Mouse (Mus musculus): ENCODE measurements around the gene Ocel1. TPM values are rescaled to one million over a fixed set of nuclear protein-coding genes. Genes with fewer than 3 reads are reported as not detected.

The Ocel1 gene
- polyA plus RNA-seq, 1 experiment from 2014 or later, result 4.3 TPM

- no peak for DNase-seq (ENCODE audit: low spot score)
- H3K9me3 ChIP-seq (replicated peaks), result no peaks in the 10 kb centered on the region
- 57% methylated on average over 11 of the region's 11 CpGs for WGBS
Observed at GRCm38 (mm10) chr8:71411535-71412273, 40.6 kb downstream of the Ocel1 start.

GRCm38 (mm10) chr8:71422121-71422520 lies 51.0 kb downstream of the Ocel1 start:
- H3K4me3 ChIP-seq, result no peak overlapping the region
- H3K27me3 ChIP-seq (ENCODE audit: low read depth, poor library complexity, severe bottlenecking), result no peaks in the 10 kb centered on the region
- no peak for DNase-seq (ENCODE audit: low spot score)
- no peaks in the 10 kb centered on the region for H3K36me3 ChIP-seq
- no peak overlapping the region for H3K27ac ChIP-seq
- H3K4me1 ChIP-seq, result no peaks in the 10 kb centered on the region
- no peaks in the 10 kb centered on the region for H3K9me3 ChIP-seq (replicated peaks)

More at GRCm38 (mm10) chr8:71411535-71412273, 40.6 kb downstream of the Ocel1 start:
- no peak overlapping the region for H3K27ac ChIP-seq
- H3K36me3 ChIP-seq, result peaks cover 31% of the 10 kb centered on the region
- peaks cover 20% of the 10 kb centered on the region for H3K4me1 ChIP-seq
- H3K27me3 ChIP-seq (ENCODE audit: low read depth, poor library complexity, severe bottlenecking), result no peaks in the 10 kb centered on the region
- H3K4me3 ChIP-seq, result no peak overlapping the region

Other genes with a start within 250 kb of the Ocel1 start
- gene Myo9b, start 98.6 kb upstream of the Ocel1 start, polyA plus RNA-seq (2016; fragmentation: Nextera tagmentation; extraction: Ambion mirVana), result 29.3 and 35.4 TPM in 2 replicates
- 69.3 and 70.7 TPM in 2 replicates for gene Haus8, start 98.4 kb upstream of the Ocel1 start, polyA plus RNA-seq (2016; fragmentation: Nextera tagmentation; extraction: Ambion mirVana)
- 92.4 and 95.0 TPM in 2 replicates for gene Use1, start 4.5 kb upstream of the Ocel1 start, polyA plus RNA-seq (2016; fragmentation: Nextera tagmentation; extraction: Ambion mirVana)
- 77.4 and 87.2 TPM in 2 replicates for gene Nr2f6, start 10.7 kb downstream of the Ocel1 start, polyA plus RNA-seq (2016; fragmentation: Nextera tagmentation; extraction: Ambion mirVana)
- 6.6 and 6.9 TPM in 2 replicates for gene Ushbp1, start 24.5 kb downstream of the Ocel1 start, polyA plus RNA-seq (2016; fragmentation: Nextera tagmentation; extraction: Ambion mirVana)
- gene Babam1, start 25.6 kb downstream of the Ocel1 start, polyA plus RNA-seq (2016; fragmentation: Nextera tagmentation; extraction: Ambion mirVana), result 123 and 131 TPM in 2 replicates
- 34.2 and 38.4 TPM in 2 replicates for gene Ankle1, start 34.7 kb downstream of the Ocel1 start, polyA plus RNA-seq (2016; fragmentation: Nextera tagmentation; extraction: Ambion mirVana)
- gene Abhd8, start 92.4 kb downstream of the Ocel1 start, polyA plus RNA-seq (2016; fragmentation: Nextera tagmentation; extraction: Ambion mirVana), result 61.5 and 75.1 TPM in 2 replicates
- 231 and 263 TPM in 2 replicates for gene Mrpl34, start 93.7 kb downstream of the Ocel1 start, polyA plus RNA-seq (2016; fragmentation: Nextera tagmentation; extraction: Ambion mirVana)
- gene Dda1, start 97.9 kb downstream of the Ocel1 start, polyA plus RNA-seq (2016; fragmentation: Nextera tagmentation; extraction: Ambion mirVana), result 130 and 138 TPM in 2 replicates
- gene Ano8, start 114.7 kb downstream of the Ocel1 start, polyA plus RNA-seq (2016; fragmentation: Nextera tagmentation; extraction: Ambion mirVana), result 2.7 and 3.5 TPM in 2 replicates
- gene Gtpbp3, start 116.8 kb downstream of the Ocel1 start, polyA plus RNA-seq (2016; fragmentation: Nextera tagmentation; extraction: Ambion mirVana), result 26.8 and 28.2 TPM in 2 replicates
- 74.6 and 77.7 TPM in 2 replicates for gene Plvap, start 140.5 kb downstream of the Ocel1 start, polyA plus RNA-seq (2016; fragmentation: Nextera tagmentation; extraction: Ambion mirVana)
- 0.65 and 0.78 TPM in 2 replicates for gene Ccdc194, start 154.4 kb downstream of the Ocel1 start, polyA plus RNA-seq (2016; fragmentation: Nextera tagmentation; extraction: Ambion mirVana)
- 5.6 TPM in 2 replicates for gene Bst2, start 166.2 kb downstream of the Ocel1 start, polyA plus RNA-seq (2016; fragmentation: Nextera tagmentation; extraction: Ambion mirVana)
- gene Mvb12a, start 171.6 kb downstream of the Ocel1 start, polyA plus RNA-seq (2016; fragmentation: Nextera tagmentation; extraction: Ambion mirVana), result 76.2 and 77.5 TPM in 2 replicates
- gene Tmem221, start 187.6 kb downstream of the Ocel1 start, polyA plus RNA-seq (2016; fragmentation: Nextera tagmentation; extraction: Ambion mirVana), result 0.29 and 0.45 TPM in 2 replicates
- not detected in 2 replicates for gene Nxnl1, start 195.3 kb downstream of the Ocel1 start, polyA plus RNA-seq (2016; fragmentation: Nextera tagmentation; extraction: Ambion mirVana)
- gene Slc27a1, start 197.6 kb downstream of the Ocel1 start, polyA plus RNA-seq (2016; fragmentation: Nextera tagmentation; extraction: Ambion mirVana), result 21.3 and 28.8 TPM in 2 replicates
- 241 and 263 TPM in 2 replicates for gene Pgls, start 220.9 kb downstream of the Ocel1 start, polyA plus RNA-seq (2016; fragmentation: Nextera tagmentation; extraction: Ambion mirVana)
- 2.8 and 4.0 TPM in 2 replicates for gene Fam129c, start 226.3 kb downstream of the Ocel1 start, polyA plus RNA-seq (2016; fragmentation: Nextera tagmentation; extraction: Ambion mirVana)
- 49.0 and 53.6 TPM in 2 replicates for gene Colgalt1, start 239.7 kb downstream of the Ocel1 start, polyA plus RNA-seq (2016; fragmentation: Nextera tagmentation; extraction: Ambion mirVana)